Mouse (Mus musculus) MN1 (cell line): ENCODE data around the gene Slc30a2.
"Not testable (repeated sequence)": the region's sequence is repeated elsewhere in the genome, so short reads cannot be mapped to it uniquely, and the experiment has no call there.

Experiments used
- DNase-seq: peaks from one replicate; pipeline ENCODE4 v3.0.0-alpha.2; 2016; ENCODE audit warnings: low spot score

The Slc30a2 gene

DNA sequence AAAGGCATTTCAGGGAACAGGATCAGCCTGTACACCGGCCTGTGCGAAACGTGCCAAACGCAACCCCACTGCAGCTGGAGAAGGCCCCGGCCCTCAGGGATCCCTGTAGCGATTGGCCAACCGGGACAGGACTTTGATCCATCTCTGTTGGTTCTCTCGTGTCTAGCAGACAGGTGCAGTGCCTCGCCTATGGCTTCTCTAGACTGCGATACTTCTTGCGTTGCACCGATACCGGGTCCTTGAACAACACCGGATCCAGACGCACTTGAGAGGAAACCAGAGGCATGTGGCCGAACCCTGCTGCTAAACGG, 14.4 kb downstream of the Slc30a2 start:
- no peak for DNase-seq

DNA sequence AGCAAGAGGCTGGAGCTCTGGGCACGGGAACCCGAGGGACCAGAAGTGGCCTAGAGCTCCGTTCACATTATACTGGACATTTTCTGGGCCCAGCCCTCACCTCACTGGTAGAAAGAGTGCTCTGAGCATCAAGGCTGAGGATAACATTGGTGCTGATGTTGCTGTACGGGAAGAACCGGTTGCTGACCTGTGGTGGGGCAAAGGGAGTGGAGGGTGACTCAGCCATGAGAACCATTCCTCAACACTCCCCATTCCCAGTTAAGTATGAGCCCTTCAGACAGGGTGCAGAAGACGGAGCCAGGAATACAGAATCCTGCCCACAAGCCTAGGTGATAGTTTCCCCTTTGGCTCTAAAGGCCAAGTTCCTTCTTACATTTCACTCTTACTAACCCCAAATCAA, 16.7 kb downstream of the Slc30a2 start:
- no peak for DNase-seq

GRCm38 (mm10) chr4:134361215-134361614, 18.2 kb downstream of the Slc30a2 start:
- DNase-seq, result no peak

GRCm38 (mm10) chr4:134362124-134362523, 19.1 kb downstream of the Slc30a2 start:
- no peak for DNase-seq

DNA sequence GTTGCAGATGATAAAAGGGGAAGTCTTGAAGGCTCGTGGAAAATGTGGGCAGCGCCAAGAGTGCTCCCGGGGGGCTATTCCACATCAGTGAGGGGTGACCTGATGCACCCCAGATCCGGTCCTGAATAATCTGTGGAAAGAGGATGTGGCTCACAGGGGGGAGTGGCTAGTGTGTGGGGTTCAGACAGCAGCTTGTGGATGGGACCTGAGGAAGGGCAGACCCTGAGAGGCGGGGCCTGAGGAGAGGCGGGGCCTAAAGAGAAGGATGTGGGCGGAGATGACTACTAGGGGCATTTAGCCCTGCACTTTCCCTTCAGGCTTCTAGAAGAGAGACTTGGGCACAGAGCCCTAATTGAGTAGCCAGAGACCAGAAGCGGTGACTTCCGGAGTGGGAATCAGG, 19.6 kb downstream of the Slc30a2 start:
- DNase-seq, result no peak

DNA sequence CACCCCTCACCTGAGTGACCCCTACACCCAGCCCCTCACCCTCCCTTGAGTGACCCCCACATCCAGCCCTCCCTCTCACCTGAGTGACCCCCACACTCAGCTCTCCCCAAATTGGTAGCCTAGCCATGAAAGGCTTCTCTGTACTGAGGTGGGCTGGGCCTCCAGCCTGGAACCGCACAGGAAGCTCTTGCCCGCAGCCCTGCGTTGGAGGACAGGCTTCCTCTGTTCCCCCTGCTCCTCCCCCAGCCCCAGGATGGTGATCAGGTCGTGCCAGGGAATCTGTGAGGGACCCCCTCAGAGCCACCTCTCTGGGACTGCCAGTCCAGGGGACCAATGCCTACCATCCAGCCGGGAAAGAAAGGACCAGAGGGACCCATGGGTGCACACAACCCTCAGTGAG, 22.3 kb downstream of the Slc30a2 start:
- no peak for DNase-seq

- DNase-seq, result no peak
Observed at GRCm38 (mm10) chr4:134370649-134371221, 27.8 kb downstream of the Slc30a2 start.

- no peak for DNase-seq
Observed at GRCm38 (mm10) chr4:134371316-134371855, 28.4 kb downstream of the Slc30a2 start.

DNA sequence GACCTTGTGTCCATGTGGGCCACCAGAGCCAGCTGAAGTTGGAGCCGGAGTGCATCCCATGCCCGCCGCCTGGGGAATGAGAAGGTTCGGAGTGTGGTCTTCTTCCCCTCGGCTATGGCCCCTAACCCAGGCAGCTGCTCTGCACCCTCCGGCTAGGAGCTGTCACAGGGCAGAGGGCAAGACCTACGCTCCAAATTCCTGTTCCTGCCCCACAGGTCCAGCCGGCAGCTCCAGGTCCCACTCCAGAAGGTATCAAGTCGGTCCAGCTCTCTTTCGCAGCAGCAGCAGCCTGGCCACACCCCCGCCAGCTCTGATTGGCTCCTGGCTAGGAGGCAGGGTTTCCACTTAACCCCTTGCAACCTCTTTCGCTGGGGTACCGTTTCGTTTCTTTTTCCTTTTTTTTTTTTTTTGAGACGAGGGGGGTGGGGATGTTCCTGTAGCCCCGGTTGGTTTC, 29.3 kb downstream of the Slc30a2 start:
- peak; percentile 89 for DNase-seq

GRCm38 (mm10) chr4:134373295-134373694, 30.3 kb downstream of the Slc30a2 start:
- no peak for DNase-seq

DNA sequence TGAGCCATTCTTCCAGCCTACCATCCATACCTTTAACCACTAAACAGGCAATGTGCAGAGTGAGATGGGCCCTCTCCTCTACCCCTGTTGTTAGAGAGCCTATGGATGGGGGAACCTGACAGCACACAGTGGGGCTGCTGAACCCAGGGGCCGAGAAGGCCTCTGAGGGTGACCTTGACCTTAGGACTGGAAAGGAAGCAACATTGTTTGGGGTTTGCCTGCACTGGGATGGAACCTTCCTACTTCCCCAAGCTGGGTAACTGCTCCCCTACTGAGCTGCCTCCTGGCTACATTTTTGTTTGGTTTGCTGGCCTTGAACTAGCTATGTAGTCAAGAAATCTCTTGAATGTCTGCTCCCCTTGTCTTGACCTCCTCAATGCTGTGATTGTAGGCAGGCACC, 31.3 kb downstream of the Slc30a2 start:
- DNase-seq, result no peak

GRCm38 (mm10) chr4:134378089-134378615, 35.2 kb downstream of the Slc30a2 start:
- DNase-seq, result peak; percentile 62

GRCm38 (mm10) chr4:134379510-134379909, 36.5 kb downstream of the Slc30a2 start:
- DNase-seq, result no peak

DNA sequence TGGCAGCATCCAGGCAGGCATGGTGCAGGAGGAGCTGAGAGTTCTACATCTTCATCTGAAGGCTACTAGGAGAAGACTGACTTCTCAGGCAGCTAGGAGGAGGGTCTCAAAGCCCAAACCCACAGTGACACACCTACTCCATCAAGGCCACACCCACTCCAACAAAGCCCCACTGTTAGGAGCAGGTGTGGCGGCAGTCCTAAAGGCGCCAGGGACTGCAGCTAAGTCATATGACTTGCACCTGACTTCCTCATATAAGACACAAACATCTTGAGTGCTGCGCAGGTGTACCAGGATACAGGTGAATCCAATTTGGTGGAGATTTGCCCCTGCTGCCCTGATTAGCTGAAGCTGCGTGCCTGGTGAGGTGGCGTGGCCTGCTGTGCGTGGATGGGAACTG, 40.8 kb downstream of the Slc30a2 start, which contains the start of gene Extl1:
Gene Extl1, minus strand, starts transcription at position 101 of the 400 bp plus-strand sequence.
- not testable (repeated sequence) for DNase-seq

GRCm38 (mm10) chr4:134387268-134387667, 44.3 kb downstream of the Slc30a2 start:
- DNase-seq, result no peak

GRCm38 (mm10) chr4:134388397-134388796, 45.4 kb downstream of the Slc30a2 start:
- peak; percentile 70 for DNase-seq

DNA sequence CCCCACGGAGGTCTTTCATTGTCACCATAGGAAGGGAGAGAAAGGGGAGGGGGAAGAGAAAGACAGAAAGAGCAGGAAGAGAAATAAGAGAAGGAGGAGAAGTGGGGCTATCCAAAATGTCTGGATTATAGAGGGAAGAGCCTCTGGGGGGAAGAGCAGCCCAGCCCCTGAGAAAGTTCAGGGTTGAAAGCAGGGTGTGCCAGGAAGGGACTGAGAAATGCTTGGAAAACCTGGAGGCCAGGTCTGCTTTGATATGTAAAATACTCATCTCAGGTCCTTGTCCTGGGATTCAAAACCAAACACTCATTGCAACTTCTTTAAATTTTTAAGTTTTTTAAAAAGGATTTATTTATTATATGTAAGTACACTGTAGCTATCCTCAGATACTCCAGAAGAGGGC, 48.7 kb downstream of the Slc30a2 start:
- no peak for DNase-seq

GRCm38 (mm10) chr4:134392595-134392994, 49.6 kb downstream of the Slc30a2 start:
- no peak for DNase-seq

DNA sequence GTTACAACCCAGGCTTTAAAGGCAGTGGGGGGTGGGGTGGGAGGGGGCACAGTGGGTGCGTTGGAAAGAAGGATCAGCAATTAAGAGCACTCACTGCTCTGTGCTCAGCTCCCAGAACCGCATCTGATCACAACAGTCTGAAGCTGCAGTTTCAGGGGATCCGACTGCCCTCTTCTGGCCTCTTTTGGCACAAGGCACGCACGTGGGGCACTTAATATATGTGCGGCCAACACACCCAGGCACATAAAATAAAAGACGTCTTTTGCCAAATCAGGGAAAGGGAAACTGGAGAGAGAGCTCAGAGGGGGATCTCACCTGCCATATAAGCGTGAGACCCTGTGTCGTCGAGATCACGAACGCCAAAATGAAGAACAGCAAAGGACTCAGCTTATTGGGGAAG, 50.0 kb downstream of the Slc30a2 start:
- no peak for DNase-seq

DNA sequence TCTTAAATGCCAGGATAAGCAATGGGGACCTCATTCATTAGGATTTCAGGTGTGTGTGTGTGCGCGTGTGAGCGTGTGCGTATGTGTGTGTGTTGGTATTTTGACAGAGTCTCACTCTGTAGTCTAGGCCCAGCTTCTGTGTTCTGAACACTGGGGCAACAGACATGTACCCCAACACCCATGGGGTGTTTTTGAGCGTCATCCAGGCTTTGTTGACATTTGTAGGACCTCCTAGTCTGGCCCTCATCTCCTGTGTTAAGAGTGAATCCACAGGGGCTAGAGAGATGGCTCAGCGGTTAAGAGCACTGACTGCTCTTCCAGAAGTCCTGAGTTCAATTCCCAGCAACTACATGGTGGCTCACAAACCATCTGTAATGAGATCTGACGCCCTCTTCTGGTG, 52.2 kb downstream of the Slc30a2 start:
- no peak for DNase-seq

DNA sequence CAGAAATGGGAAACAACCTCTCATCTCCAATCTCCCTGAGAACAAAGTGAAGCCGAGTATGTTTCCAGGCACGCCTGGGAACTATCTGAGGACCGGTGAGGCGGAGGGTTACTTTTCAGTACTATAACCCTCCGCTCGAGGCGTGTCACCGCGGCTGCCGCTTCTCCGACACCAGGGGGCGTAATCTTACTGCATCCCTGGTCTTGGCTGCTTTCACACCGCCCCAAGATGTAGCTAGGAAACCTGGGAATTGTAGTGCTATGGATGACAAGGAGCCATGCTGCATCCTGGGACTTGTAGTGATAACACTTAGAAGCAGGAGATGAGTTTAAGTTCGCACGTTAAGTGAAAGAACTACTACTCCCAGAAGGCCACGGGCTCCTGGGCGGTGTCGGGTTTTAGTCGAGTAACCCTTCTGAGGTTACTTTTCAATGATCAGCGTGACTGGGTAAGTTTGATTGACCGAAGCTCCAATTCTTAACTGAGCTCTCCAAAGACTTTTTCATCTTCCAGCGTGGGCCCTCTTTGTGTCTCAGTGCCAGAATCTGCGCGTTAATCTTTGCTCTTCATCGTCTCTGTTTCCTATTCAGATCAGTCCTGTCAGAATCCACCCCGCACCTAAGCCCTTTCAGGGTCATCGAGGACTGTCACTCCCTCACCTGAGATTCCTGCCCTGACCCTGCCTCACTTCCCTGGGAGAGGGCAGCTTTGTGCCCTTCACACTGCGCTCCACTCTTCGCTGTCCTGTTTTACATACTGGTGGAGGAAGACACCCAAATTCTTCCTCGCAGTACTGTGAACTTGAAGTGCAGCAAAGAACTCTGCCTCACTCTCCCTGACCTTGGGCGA, 53.2 kb downstream of the Slc30a2 start, which contains the start of gene Pafah2:
Gene Pafah2, plus strand, starts transcription at position 344 of the 849 bp plus-strand sequence.
- DNase-seq, result peak; percentile 99

GRCm38 (mm10) chr4:134397121-134397520, 54.1 kb downstream of the Slc30a2 start:
- DNase-seq, result peak; percentile 62

- no peak for DNase-seq
Observed at GRCm38 (mm10) chr4:134397732-134398131, 54.8 kb downstream of the Slc30a2 start.
